Mouse (Mus musculus) layer of hippocampus, postnatal 10 days (tissue): ENCODE results near the gene Gdpd5. TPM values are rescaled to one million over a fixed set of nuclear protein-coding genes. Genes with fewer than 3 reads are reported as not detected.
A peak's percentile ranks its signal among the peaks of the same experiment; 100 is the strongest.

Experiments used
- DNase-seq, 2 experiments: peaks; one replicate each; pipeline ENCODE4 v3.0.0; 2021; ENCODE audit warnings: low spot score in 2 of 2
- total RNA-seq, 2 experiments: library from RNA; stranded (reverse); gene quantifications; 2 replicates each; pipeline ENCODE4 v1.2.3; 2021

Gdpd5 gene
- total RNA-seq, 2 experiments from 2014 or later = 31.4 to 37.4 TPM

- DNase-seq = no peak
Measured at GRCm38 (mm10) chr7:99403254-99403653, 22.0 kb downstream of the Gdpd5 start.

GRCm38 (mm10) chr7:99404031-99404735 is 23.0 kb downstream of the Gdpd5 start:
- DNase-seq = no peak

GRCm38 (mm10) chr7:99405386-99406155 is 24.4 kb downstream of the Gdpd5 start:
- no peak for DNase-seq

GRCm38 (mm10) chr7:99407598-99407997 is 26.4 kb downstream of the Gdpd5 start:
- no peak for DNase-seq

- no peak for DNase-seq
Measured at GRCm38 (mm10) chr7:99409441-99410222, 28.4 kb downstream of the Gdpd5 start.

- no peak for DNase-seq
Measured at GRCm38 (mm10) chr7:99410315-99410714, 29.1 kb downstream of the Gdpd5 start.

GRCm38 (mm10) chr7:99411047-99411779 is 30.0 kb downstream of the Gdpd5 start:
- DNase-seq = no peak

- peak in 1 of 2 experiments; percentile 51 for DNase-seq
Measured at GRCm38 (mm10) chr7:99415045-99415444, 33.8 kb downstream of the Gdpd5 start.

GRCm38 (mm10) chr7:99419311-99419710 is 38.1 kb downstream of the Gdpd5 start:
- DNase-seq = no peak

GRCm38 (mm10) chr7:99421006-99421405 is 39.8 kb downstream of the Gdpd5 start:
- DNase-seq = no peak

GRCm38 (mm10) chr7:99424538-99425155 is 43.4 kb downstream of the Gdpd5 start:
- DNase-seq = no peak

GRCm38 (mm10) chr7:99425706-99426105 is 44.5 kb downstream of the Gdpd5 start:
- no peak for DNase-seq

- DNase-seq = no peak
Measured at GRCm38 (mm10) chr7:99427031-99427430, 45.8 kb downstream of the Gdpd5 start.

GRCm38 (mm10) chr7:99427987-99428386 is 46.8 kb downstream of the Gdpd5 start:
- no peak for DNase-seq

- no peak for DNase-seq
Measured at GRCm38 (mm10) chr7:99428836-99429235, 47.6 kb downstream of the Gdpd5 start.

- DNase-seq = peak; percentile 55 to 65
Measured at GRCm38 (mm10) chr7:99429786-99430185, 48.6 kb downstream of the Gdpd5 start.

GRCm38 (mm10) chr7:99430246-99430645 is 49.0 kb downstream of the Gdpd5 start:
- DNase-seq = no peak

- peak in 1 of 2 experiments; percentile 47 for DNase-seq
Measured at GRCm38 (mm10) chr7:99432248-99432647, 51.0 kb downstream of the Gdpd5 start.

- DNase-seq = no peak
Measured at GRCm38 (mm10) chr7:99432863-99433262, 51.6 kb downstream of the Gdpd5 start.

GRCm38 (mm10) chr7:99434672-99435250 is 53.5 kb downstream of the Gdpd5 start:
- DNase-seq = no peak
